Mouse (Mus musculus): ENCODE results near the gene D330045A20Rik. TPM values are rescaled to one million over a fixed set of nuclear protein-coding genes. Genes with fewer than 3 reads are reported as not detected.

The D330045A20Rik gene
- total and polyA plus RNA-seq, 2 experiments: 0.09 TPM; not detected in 1

DNA sequence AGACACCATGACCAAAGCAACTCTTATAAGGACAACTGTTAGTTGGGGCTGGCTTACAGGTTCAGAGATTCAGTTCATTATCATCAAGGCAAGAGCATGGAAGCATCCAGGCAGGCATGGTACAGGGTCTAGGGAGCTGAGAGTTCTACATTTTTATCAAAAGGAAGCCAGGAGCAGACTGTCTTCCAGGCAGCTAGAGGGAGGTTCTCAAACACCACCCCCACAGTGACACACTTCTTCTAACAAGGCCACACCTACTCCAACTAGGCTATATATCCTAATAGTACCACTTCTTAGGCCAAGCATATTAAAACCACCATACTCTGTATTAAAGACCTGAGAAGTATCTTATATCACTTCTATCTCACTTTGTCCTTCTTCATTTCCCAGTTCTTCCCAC, 49.5 kb downstream of the D330045A20Rik start:
- Histone ChIP-seq H3K9ac (ENCODE audit: low read depth, low read length) (no peak overlapping the region), H3K4me1 (ENCODE audit: control insufficient read depth, insufficient read depth, low read length) (no peaks in the 10 kb centered on the region), H3K79me2 (ENCODE audit: control insufficient read depth, insufficient read depth, low read length) (no peaks in the 10 kb centered on the region), H3K27me3 (ENCODE audit: control insufficient read depth, insufficient read depth, low read length) (no peaks in the 10 kb centered on the region), H3K4me3 (ENCODE audit: insufficient read depth, low read depth, low read length) (no peak overlapping the region), H3K36me3 (ENCODE audit: control insufficient read depth, insufficient read depth, low read length) (no peaks in the 10 kb centered on the region), H3K27ac (replicated peaks; ENCODE audit: insufficient read depth, low read depth, low read length) (no peak overlapping the region)
- TF ChIP-seq POLR2A (IDR thresholded peaks at IDR 0.05; ENCODE audit: extremely low read depth, insufficient read depth, low read length) (no peak), CTCF (IDR thresholded peaks at IDR 0.05; ENCODE audit: low read depth, low read length) (no peak)
- DNase-seq (ENCODE audit: extremely low read depth, low read depth, low spot score): no peak

DNA sequence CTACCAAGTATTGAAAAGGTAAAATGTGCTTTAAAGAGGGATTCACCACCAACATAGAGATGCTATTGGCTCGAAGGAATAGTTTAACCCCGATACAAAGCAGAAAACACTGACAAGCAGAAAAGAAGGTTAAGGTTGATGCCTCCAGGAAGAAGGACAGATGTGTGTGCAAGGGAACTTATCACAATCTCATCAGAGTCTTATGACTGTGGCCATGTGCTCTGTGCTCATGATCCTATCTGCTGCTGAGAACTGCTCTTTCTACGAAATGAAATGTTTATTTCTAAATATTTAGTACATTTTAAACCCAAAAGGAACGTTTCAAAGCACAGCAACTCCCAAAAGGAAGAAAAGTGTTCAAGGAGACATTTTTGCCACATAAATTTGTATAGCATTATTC, 52.1 kb downstream of the D330045A20Rik start:
- no peaks in the 10 kb centered on the region for H3K4me1 ChIP-seq (ENCODE audit: control insufficient read depth, insufficient read depth, low read length)
- H3K4me3 ChIP-seq (ENCODE audit: insufficient read depth, low read depth, low read length): no peak overlapping the region
- DNase-seq (ENCODE audit: extremely low read depth, low read depth, low spot score): no peak
- H3K27me3 ChIP-seq (ENCODE audit: control insufficient read depth, insufficient read depth, low read length): no peaks in the 10 kb centered on the region
- WGBS: 80% methylated on average over 4 of the region's 4 CpGs
- H3K9ac ChIP-seq (ENCODE audit: low read depth, low read length): no peak overlapping the region
- H3K27ac ChIP-seq (replicated peaks; ENCODE audit: insufficient read depth, low read depth, low read length): no peak overlapping the region
- H3K36me3 ChIP-seq (ENCODE audit: control insufficient read depth, insufficient read depth, low read length): no peaks in the 10 kb centered on the region
- no peaks in the 10 kb centered on the region for H3K79me2 ChIP-seq (ENCODE audit: control insufficient read depth, insufficient read depth, low read length)
- no peak for TF ChIP-seq CTCF (IDR thresholded peaks at IDR 0.05; ENCODE audit: low read depth, low read length)
- no peak for TF ChIP-seq POLR2A (IDR thresholded peaks at IDR 0.05; ENCODE audit: extremely low read depth, insufficient read depth, low read length)

DNA sequence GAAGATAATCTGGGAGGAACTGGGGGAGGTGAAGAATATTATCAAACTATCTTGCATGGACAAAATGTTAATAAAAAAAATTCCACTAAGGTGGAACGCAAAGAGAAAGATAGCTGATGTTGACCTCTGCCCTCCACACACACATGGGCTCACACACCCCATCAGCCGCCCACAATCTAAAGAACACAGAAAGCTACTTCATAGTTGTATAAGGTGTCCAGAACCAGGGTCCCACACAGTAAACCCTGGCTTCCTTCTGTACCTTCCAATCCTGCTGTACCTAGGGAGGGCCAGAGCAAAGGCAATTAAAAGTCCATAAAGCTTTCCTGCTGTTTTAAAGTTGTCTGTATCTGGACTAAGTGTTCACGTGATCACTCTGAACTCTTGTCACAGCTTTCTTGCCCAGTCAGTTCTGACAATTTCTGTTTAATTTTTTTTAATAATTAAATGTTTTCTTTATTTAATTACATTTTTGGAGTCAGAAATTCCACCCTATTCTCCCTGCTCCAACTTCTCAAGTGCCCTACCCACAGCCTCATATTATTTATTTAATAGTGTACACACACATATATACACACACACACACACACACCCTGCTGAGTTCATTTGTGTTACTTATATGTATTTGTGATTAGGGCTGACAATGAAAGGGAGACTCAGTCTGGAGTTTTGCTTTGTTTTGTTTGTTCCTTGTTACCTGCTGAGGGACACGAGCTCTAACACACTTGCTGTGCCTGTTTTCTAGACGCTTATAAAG, 57.7 kb downstream of the D330045A20Rik start:
- Histone ChIP-seq H3K4me3 (ENCODE audit: insufficient read depth, low read depth, low read length) (no peak overlapping the region), H3K79me2 (ENCODE audit: control insufficient read depth, insufficient read depth, low read length) (no peaks in the 10 kb centered on the region), H3K4me1 (ENCODE audit: control insufficient read depth, insufficient read depth, low read length) (no peaks in the 10 kb centered on the region), H3K27me3 (ENCODE audit: control insufficient read depth, insufficient read depth, low read length) (no peaks in the 10 kb centered on the region), H3K9ac (ENCODE audit: low read depth, low read length) (no peak overlapping the region), H3K36me3 (ENCODE audit: control insufficient read depth, insufficient read depth, low read length) (no peaks in the 10 kb centered on the region), H3K27ac (replicated peaks; ENCODE audit: insufficient read depth, low read depth, low read length) (no peak overlapping the region)
- TF ChIP-seq CTCF (IDR thresholded peaks at IDR 0.05; ENCODE audit: low read depth, low read length) (no peak), POLR2A (IDR thresholded peaks at IDR 0.05; ENCODE audit: extremely low read depth, insufficient read depth, low read length) (no peak)
- DNase-seq (ENCODE audit: extremely low read depth, low read depth, low spot score): no peak
- WGBS: 82% methylated on average over 5 of the region's 5 CpGs

GRCm38 (mm10) chrX:139543726-139544125, 63.6 kb downstream of the D330045A20Rik start:
- TF ChIP-seq POLR2A (IDR thresholded peaks at IDR 0.05; ENCODE audit: extremely low read depth, insufficient read depth, low read length): no peak
- TF ChIP-seq CTCF (IDR thresholded peaks at IDR 0.05; ENCODE audit: low read depth, low read length): no peak
- H3K4me3 ChIP-seq (ENCODE audit: insufficient read depth, low read depth, low read length): no peak overlapping the region
- H3K27ac ChIP-seq (replicated peaks; ENCODE audit: insufficient read depth, low read depth, low read length): no peak overlapping the region
- no peak for DNase-seq (ENCODE audit: extremely low read depth, low read depth, low spot score)
- no peaks in the 10 kb centered on the region for H3K4me1 ChIP-seq (ENCODE audit: control insufficient read depth, insufficient read depth, low read length)
- no peaks in the 10 kb centered on the region for H3K27me3 ChIP-seq (ENCODE audit: control insufficient read depth, insufficient read depth, low read length)
- WGBS: 67% methylated on average over 7 of the region's 7 CpGs
- no peak overlapping the region for H3K9ac ChIP-seq (ENCODE audit: low read depth, low read length)
- no peaks in the 10 kb centered on the region for H3K36me3 ChIP-seq (ENCODE audit: control insufficient read depth, insufficient read depth, low read length)
- no peaks in the 10 kb centered on the region for H3K79me2 ChIP-seq (ENCODE audit: control insufficient read depth, insufficient read depth, low read length)

DNA sequence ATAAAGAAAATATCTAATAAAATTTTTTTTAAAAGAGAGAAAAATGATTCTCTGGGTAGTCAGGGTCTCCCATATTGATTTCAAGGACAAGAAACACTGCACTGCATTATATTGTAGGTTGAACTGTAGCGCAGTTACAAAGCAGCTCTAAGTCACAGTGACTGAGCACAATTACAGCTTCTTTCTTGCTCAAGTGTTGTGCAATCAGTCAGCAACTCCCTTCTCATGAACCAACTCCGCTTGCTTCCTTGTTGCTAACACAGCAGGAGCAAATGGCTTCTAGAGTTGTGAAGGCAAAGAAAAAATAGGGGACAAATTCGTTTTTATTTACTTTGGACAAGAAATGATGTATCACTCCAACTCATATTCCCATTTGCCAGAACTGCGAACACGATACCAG, 70.3 kb downstream of the D330045A20Rik start:
- Histone ChIP-seq H3K36me3 (ENCODE audit: control insufficient read depth, insufficient read depth, low read length) (no peaks in the 10 kb centered on the region), H3K79me2 (ENCODE audit: control insufficient read depth, insufficient read depth, low read length) (no peaks in the 10 kb centered on the region), H3K27me3 (ENCODE audit: control insufficient read depth, insufficient read depth, low read length) (no peaks in the 10 kb centered on the region), H3K4me3 (ENCODE audit: insufficient read depth, low read depth, low read length) (no peak overlapping the region), H3K27ac (replicated peaks; ENCODE audit: insufficient read depth, low read depth, low read length) (no peak overlapping the region), H3K4me1 (ENCODE audit: control insufficient read depth, insufficient read depth, low read length) (no peaks in the 10 kb centered on the region), H3K9ac (ENCODE audit: low read depth, low read length) (no peak overlapping the region)
- TF ChIP-seq CTCF (IDR thresholded peaks at IDR 0.05; ENCODE audit: low read depth, low read length): no peak
- TF ChIP-seq POLR2A (IDR thresholded peaks at IDR 0.05; ENCODE audit: extremely low read depth, insufficient read depth, low read length): no peak
- 69% methylated on average over 5 of the region's 5 CpGs for WGBS
- peak; percentile 11 for DNase-seq (ENCODE audit: extremely low read depth, low read depth, low spot score)

- Histone ChIP-seq H3K27ac (replicated peaks; ENCODE audit: insufficient read depth, low read depth, low read length) (no peak overlapping the region), H3K79me2 (ENCODE audit: control insufficient read depth, insufficient read depth, low read length) (no peaks in the 10 kb centered on the region), H3K27me3 (ENCODE audit: control insufficient read depth, insufficient read depth, low read length) (no peaks in the 10 kb centered on the region), H3K4me1 (ENCODE audit: control insufficient read depth, insufficient read depth, low read length) (no peaks in the 10 kb centered on the region), H3K9ac (ENCODE audit: low read depth, low read length) (no peak overlapping the region), H3K36me3 (ENCODE audit: control insufficient read depth, insufficient read depth, low read length) (no peaks in the 10 kb centered on the region), H3K4me3 (ENCODE audit: insufficient read depth, low read depth, low read length) (no peak overlapping the region)
- WGBS: 90% methylated on average over 2 of the region's 2 CpGs
- DNase-seq (ENCODE audit: extremely low read depth, low read depth, low spot score): no peak
- TF ChIP-seq POLR2A (IDR thresholded peaks at IDR 0.05; ENCODE audit: extremely low read depth, insufficient read depth, low read length): no peak
- TF ChIP-seq CTCF (IDR thresholded peaks at IDR 0.05; ENCODE audit: low read depth, low read length): no peak
Observed at GRCm38 (mm10) chrX:139552090-139552489, 71.9 kb downstream of the D330045A20Rik start.

Data from liver, adult 2 months (tissue).